Mouse (Mus musculus) forebrain, embryonic 13.5 days (tissue): ENCODE measurements around the gene Susd1. TPM values are rescaled to one million over a fixed set of nuclear protein-coding genes. Genes with fewer than 3 reads are reported as not detected.
A peak's percentile ranks its signal among the peaks of the same experiment; 100 is the strongest.

Experiments
- ATAC-seq: fragments of 200-750 bp; cut with Nextera tagmentation; 2 replicates; pipeline ENCODE4 v1.8.0; 2017
- H3K27ac ChIP-seq: fragments of 300-500 bp; sonication (generic); 2 replicates; pipeline ENCODE4 v1.5.1; 2015; ENCODE audit warnings: inconsistent platforms, mild to moderate bottlenecking, moderate library complexity
- H3K27me3 ChIP-seq: fragments of 300-500 bp; sonication (generic); 2 replicates; pipeline ENCODE4 v1.6.1; 2015; ENCODE audit warnings: mild to moderate bottlenecking, inconsistent platforms
- H3K36me3 ChIP-seq: fragments of 300-500 bp; sonication (generic); 2 replicates; pipeline ENCODE4 v1.6.1; 2015; ENCODE audit warnings: mild to moderate bottlenecking, inconsistent platforms; ENCODE audit not compliant: poor library complexity, severe bottlenecking
- H3K4me1 ChIP-seq: fragments of 300-500 bp; sonication (generic); 2 replicates; pipeline ENCODE4 v1.6.1; 2015; ENCODE audit warnings: inconsistent platforms
- H3K4me2 ChIP-seq: fragments of 300-500 bp; sonication (generic); 2 replicates; pipeline ENCODE4 v1.6.1; 2015; ENCODE audit warnings: inconsistent platforms, mild to moderate bottlenecking, moderate library complexity
- H3K4me3 ChIP-seq: fragments of 300-500 bp; sonication (generic); 2 replicates; pipeline ENCODE4 v1.5.1; 2015; ENCODE audit warnings: mild to moderate bottlenecking, inconsistent platforms
- H3K9ac ChIP-seq: fragments of 300-500 bp; sonication (generic); 2 replicates; pipeline ENCODE4 v1.6.1; 2015; ENCODE audit warnings: mild to moderate bottlenecking, inconsistent platforms
- H3K9me3 ChIP-seq: fragments of 300-500 bp; sonication (generic); replicated peaks from 2 replicates; pipeline ENCODE4 v1.6.1; 2016; ENCODE audit warnings: inconsistent platforms
- WGBS: fragments of 180-500 bp; shearing (Covaris S2); methylation state at CpG from one replicate; pipeline ENCODE4 v1.1.7; 2015; 5-methylcytosine and 5-hydroxymethylcytosine counted together
- polyA plus RNA-seq: library from polyadenylated mRNA; unstranded; fragments of >200 nt; fragmentation: Nextera tagmentation; extraction: Ambion mirVana; gene quantifications from 2 replicates; pipeline ENCODE4 v1.2.1, GENCODE M21; 2015

The Susd1 gene
- polyA plus RNA-seq, 1 experiment from 2014 or later, result 0.72 TPM

- ATAC-seq, result no peak
- Histone ChIP-seq H3K27ac (no peak overlapping the region), H3K9me3 (no peaks in the 10 kb centered on the region), H3K27me3 (no peaks in the 10 kb centered on the region), H3K36me3 (no peaks in the 10 kb centered on the region), H3K4me3 (no peak overlapping the region), H3K4me2 (no peak overlapping the region), H3K4me1 (peaks cover 1% of the 10 kb centered on the region), H3K9ac (no peak overlapping the region)
- 94% methylated on average over 2 of the region's 2 CpGs for WGBS
Observed at GRCm38 (mm10) chr4:59394155-59394554, 44.3 kb downstream of the Susd1 start.

- no peaks in the 10 kb centered on the region for H3K36me3 ChIP-seq
- H3K4me1 ChIP-seq, result peaks cover 17% of the 10 kb centered on the region
- peak overlapping the region; percentile 33; the same call in 1 of the 2 replicates for H3K27ac ChIP-seq
- H3K9ac ChIP-seq, result peak overlapping the region; percentile 17; the same call in 1 of the 2 replicates
- 0 out of 2 replicates have a peak, but pooled peaks cover 3% of the 10 kb centered on the region for H3K27me3 ChIP-seq
- peak; percentile 84 for ATAC-seq
- peak overlapping the region; percentile 41 for H3K4me2 ChIP-seq
- WGBS, result 11% methylated on average over 13 of the region's 13 CpGs
- peak overlapping the region; percentile 8; the same call in 1 of the 2 replicates for H3K4me3 ChIP-seq
- H3K9me3 ChIP-seq, result no peaks in the 10 kb centered on the region
Observed at GRCm38 (mm10) chr4:59388447-59389030, 49.9 kb downstream of the Susd1 start.

GRCm38 (mm10) chr4:59387387-59388210, 50.8 kb downstream of the Susd1 start:
- 65% methylated on average over 13 of the region's 13 CpGs for WGBS
- H3K4me3 ChIP-seq, result no peak overlapping the region
- no peak overlapping the region; the same call in 1 of the 2 replicates for H3K4me2 ChIP-seq
- 0 out of 2 replicates have a peak, but pooled peaks cover 3% of the 10 kb centered on the region for H3K27me3 ChIP-seq
- peaks cover 17% of the 10 kb centered on the region for H3K4me1 ChIP-seq
- H3K9me3 ChIP-seq, result no peaks in the 10 kb centered on the region
- no peaks in the 10 kb centered on the region for H3K36me3 ChIP-seq
- no peak for ATAC-seq
- no peak overlapping the region for H3K9ac ChIP-seq
- H3K27ac ChIP-seq, result no peak overlapping the region

- H3K27ac ChIP-seq, result no peak overlapping the region
- peaks cover 23% of the 10 kb centered on the region for H3K4me1 ChIP-seq
- no peak overlapping the region for H3K4me3 ChIP-seq
- no peaks in the 10 kb centered on the region for H3K36me3 ChIP-seq
- H3K27me3 ChIP-seq, result 0 out of 2 replicates have a peak, but pooled peaks cover 3% of the 10 kb centered on the region
- H3K9ac ChIP-seq, result no peak overlapping the region
- WGBS, result 91% methylated on average over 10 of the region's 10 CpGs
- ATAC-seq, result no peak
- no peak overlapping the region for H3K4me2 ChIP-seq
- H3K9me3 ChIP-seq, result no peaks in the 10 kb centered on the region
Observed at GRCm38 (mm10) chr4:59385254-59385895, 53.1 kb downstream of the Susd1 start.

GRCm38 (mm10) chr4:59383791-59384190, 54.6 kb downstream of the Susd1 start:
- Histone ChIP-seq H3K27me3 (0 out of 2 replicates have a peak, but pooled peaks cover 3% of the 10 kb centered on the region), H3K9me3 (no peaks in the 10 kb centered on the region), H3K4me2 (no peak overlapping the region), H3K27ac (peak overlapping the region; percentile 22; the same call in 1 of the 2 replicates), H3K9ac (no peak overlapping the region), H3K4me3 (no peak overlapping the region), H3K4me1 (peaks cover 19% of the 10 kb centered on the region), H3K36me3 (no peaks in the 10 kb centered on the region)
- ATAC-seq, result peak; percentile 59; the same call in 1 of the 2 replicates
- WGBS, result 66% methylated on average over 3 of the region's 3 CpGs

- no peak; the same call in 1 of the 2 replicates for ATAC-seq
- H3K36me3 ChIP-seq, result no peaks in the 10 kb centered on the region
- no peak overlapping the region for H3K9ac ChIP-seq
- WGBS, result 24% methylated on average over 12 of the region's 12 CpGs
- no peaks in the 10 kb centered on the region for H3K9me3 ChIP-seq
- H3K4me2 ChIP-seq, result peak overlapping the region; percentile 36
- H3K4me1 ChIP-seq, result 0 out of 2 replicates have a peak, but pooled peaks cover 6% of the 10 kb centered on the region
- peak overlapping the region; percentile 4; the same call in 1 of the 2 replicates for H3K4me3 ChIP-seq
- 0 out of 2 replicates have a peak, but pooled peaks cover 3% of the 10 kb centered on the region for H3K27me3 ChIP-seq
- H3K27ac ChIP-seq, result no peak overlapping the region
Observed at GRCm38 (mm10) chr4:59382131-59382530, 56.3 kb downstream of the Susd1 start.

- Histone ChIP-seq H3K9ac (no peak overlapping the region), H3K4me3 (no peak overlapping the region), H3K9me3 (no peaks in the 10 kb centered on the region), H3K4me2 (no peak overlapping the region), H3K27me3 (no peaks in the 10 kb centered on the region), H3K36me3 (no peaks in the 10 kb centered on the region), H3K4me1 (0 out of 2 replicates have a peak, but pooled peaks cover 6% of the 10 kb centered on the region), H3K27ac (no peak overlapping the region)
- peak; percentile 79 for ATAC-seq
- WGBS, result 81% methylated on average over 13 of the region's 13 CpGs
Observed at GRCm38 (mm10) chr4:59381007-59381743, 57.3 kb downstream of the Susd1 start.

GRCm38 (mm10) chr4:59380478-59380877, 58.0 kb downstream of the Susd1 start:
- no peak overlapping the region for H3K4me2 ChIP-seq
- no peaks in the 10 kb centered on the region for H3K36me3 ChIP-seq
- H3K27ac ChIP-seq, result no peak overlapping the region
- WGBS, result 80% methylated on average over 4 of the region's 4 CpGs
- H3K9me3 ChIP-seq, result no peaks in the 10 kb centered on the region
- no peak overlapping the region for H3K4me3 ChIP-seq
- peak; percentile 42; the same call in 1 of the 2 replicates for ATAC-seq
- no peak overlapping the region for H3K9ac ChIP-seq
- H3K27me3 ChIP-seq, result no peaks in the 10 kb centered on the region
- H3K4me1 ChIP-seq, result 0 out of 2 replicates have a peak, but pooled peaks cover 6% of the 10 kb centered on the region

GRCm38 (mm10) chr4:59379876-59380275, 58.6 kb downstream of the Susd1 start:
- Histone ChIP-seq H3K9me3 (no peaks in the 10 kb centered on the region), H3K36me3 (no peaks in the 10 kb centered on the region), H3K27me3 (no peaks in the 10 kb centered on the region), H3K27ac (no peak overlapping the region), H3K4me3 (no peak overlapping the region), H3K9ac (no peak overlapping the region), H3K4me1 (peaks cover 9% of the 10 kb centered on the region; the same call in 1 of the 2 replicates), H3K4me2 (no peak overlapping the region)
- 79% methylated on average over 5 of the region's 5 CpGs for WGBS
- no peak for ATAC-seq

- Histone ChIP-seq H3K4me3 (no peak overlapping the region), H3K9me3 (no peaks in the 10 kb centered on the region), H3K4me2 (no peak overlapping the region), H3K36me3 (no peaks in the 10 kb centered on the region), H3K27me3 (no peaks in the 10 kb centered on the region), H3K4me1 (peaks cover 14% of the 10 kb centered on the region; the same call in 1 of the 2 replicates), H3K27ac (no peak overlapping the region), H3K9ac (no peak overlapping the region)
- no peak for ATAC-seq
- WGBS, result 90% methylated on average over 4 of the region's 4 CpGs
Observed at GRCm38 (mm10) chr4:59378631-59379030, 59.8 kb downstream of the Susd1 start.

GRCm38 (mm10) chr4:59374271-59374938, 64.0 kb downstream of the Susd1 start:
- Histone ChIP-seq H3K27me3 (no peaks in the 10 kb centered on the region), H3K4me2 (no peak overlapping the region), H3K36me3 (no peaks in the 10 kb centered on the region), H3K27ac (no peak overlapping the region), H3K4me1 (peaks cover 7% of the 10 kb centered on the region; the same call in 1 of the 2 replicates), H3K4me3 (no peak overlapping the region), H3K9me3 (no peaks in the 10 kb centered on the region), H3K9ac (no peak overlapping the region)
- WGBS, result 42% methylated on average over 10 of the region's 10 CpGs
- no peak for ATAC-seq
